Mouse (Mus musculus): Measurements from ENCODE around the gene Atp12a. TPM values are rescaled to one million over a fixed set of nuclear protein-coding genes. Genes with fewer than 3 reads are reported as not detected.
A peak's percentile ranks its signal among the peaks of the same experiment; 100 is the strongest.

The Atp12a gene
- total and polyA plus RNA-seq, 2 experiments: 0.04 TPM; not detected in 1

- no peak for DNase-seq (ENCODE audit: extremely low read depth, low read depth, low spot score)
- WGBS: 69% methylated on average over 6 of the region's 6 CpGs
- no peaks in the 10 kb centered on the region for H3K27me3 ChIP-seq (ENCODE audit: control insufficient read depth, insufficient read depth, low read length)
- H3K79me2 ChIP-seq (ENCODE audit: control insufficient read depth, insufficient read depth, low read length): no peaks in the 10 kb centered on the region
- no peak overlapping the region for H3K27ac ChIP-seq (replicated peaks; ENCODE audit: insufficient read depth, low read depth, low read length)
- no peaks in the 10 kb centered on the region for H3K4me1 ChIP-seq (ENCODE audit: control insufficient read depth, insufficient read depth, low read length)
- no peak overlapping the region for H3K4me3 ChIP-seq (ENCODE audit: insufficient read depth, low read depth, low read length)
- TF ChIP-seq CTCF (IDR thresholded peaks at IDR 0.05; ENCODE audit: low read depth, low read length): no peak
- no peak for TF ChIP-seq POLR2A (IDR thresholded peaks at IDR 0.05; ENCODE audit: extremely low read depth, insufficient read depth, low read length)
- H3K36me3 ChIP-seq (ENCODE audit: control insufficient read depth, insufficient read depth, low read length): no peaks in the 10 kb centered on the region
- no peak overlapping the region for H3K9ac ChIP-seq (ENCODE audit: low read depth, low read length)
Measured at GRCm38 (mm10) chr14:56359131-56359530, 5.7 kb upstream of the Atp12a start.

- DNase-seq (ENCODE audit: extremely low read depth, low read depth, low spot score): no peak
- H3K4me1 ChIP-seq (ENCODE audit: control insufficient read depth, insufficient read depth, low read length): no peaks in the 10 kb centered on the region
- TF ChIP-seq CTCF (IDR thresholded peaks at IDR 0.05; ENCODE audit: low read depth, low read length): no peak
- no peak for TF ChIP-seq POLR2A (IDR thresholded peaks at IDR 0.05; ENCODE audit: extremely low read depth, insufficient read depth, low read length)
- 30% methylated on average over 8 of the region's 8 CpGs for WGBS
- H3K36me3 ChIP-seq (ENCODE audit: control insufficient read depth, insufficient read depth, low read length): no peaks in the 10 kb centered on the region
- peaks cover 9% of the 10 kb centered on the region for H3K27me3 ChIP-seq (ENCODE audit: control insufficient read depth, insufficient read depth, low read length)
- H3K9ac ChIP-seq (ENCODE audit: low read depth, low read length): no peak overlapping the region
- H3K79me2 ChIP-seq (ENCODE audit: control insufficient read depth, insufficient read depth, low read length): no peaks in the 10 kb centered on the region
- H3K4me3 ChIP-seq (ENCODE audit: insufficient read depth, low read depth, low read length): no peak overlapping the region
- no peak overlapping the region for H3K27ac ChIP-seq (replicated peaks; ENCODE audit: insufficient read depth, low read depth, low read length)
Measured at GRCm38 (mm10) chr14:56365292-56365691, 424 bp downstream of the Atp12a start.

DNA sequence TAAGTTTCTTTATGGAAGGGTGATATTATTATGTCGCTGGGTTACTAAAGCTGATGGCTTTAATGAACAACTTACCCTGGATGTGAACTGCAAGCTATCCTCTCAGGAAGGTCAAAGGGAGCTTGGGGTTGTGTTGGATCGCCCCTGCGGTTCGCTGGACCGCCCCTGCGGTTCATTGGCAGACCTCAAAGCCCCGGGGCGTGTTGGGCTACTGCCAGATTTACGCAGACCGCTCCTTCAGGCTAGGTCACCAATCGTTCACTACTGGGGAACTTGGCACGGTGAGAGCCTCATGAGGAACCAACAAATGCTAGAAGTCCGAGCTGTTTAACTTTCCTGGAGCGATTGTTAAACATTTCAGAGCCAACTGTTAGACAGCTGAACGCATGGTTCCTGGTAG is 1.8 kb downstream of the Atp12a start:
- no peak for TF ChIP-seq POLR2A (IDR thresholded peaks at IDR 0.05; ENCODE audit: extremely low read depth, insufficient read depth, low read length)
- no peak for TF ChIP-seq CTCF (IDR thresholded peaks at IDR 0.05; ENCODE audit: low read depth, low read length)
- peaks cover 9% of the 10 kb centered on the region for H3K27me3 ChIP-seq (ENCODE audit: control insufficient read depth, insufficient read depth, low read length)
- no peak for DNase-seq (ENCODE audit: extremely low read depth, low read depth, low spot score)

GRCm38 (mm10) chr14:56368834-56369233 is 4.0 kb downstream of the Atp12a start:
- peaks cover 9% of the 10 kb centered on the region for H3K27me3 ChIP-seq (ENCODE audit: control insufficient read depth, insufficient read depth, low read length)
- no peaks in the 10 kb centered on the region for H3K79me2 ChIP-seq (ENCODE audit: control insufficient read depth, insufficient read depth, low read length)
- H3K9ac ChIP-seq (ENCODE audit: low read depth, low read length): no peak overlapping the region
- no peak for DNase-seq (ENCODE audit: extremely low read depth, low read depth, low spot score)
- TF ChIP-seq CTCF (IDR thresholded peaks at IDR 0.05; ENCODE audit: low read depth, low read length): peak; percentile 24; the same call in 1 of the 2 replicates
- TF ChIP-seq POLR2A (IDR thresholded peaks at IDR 0.05; ENCODE audit: extremely low read depth, insufficient read depth, low read length): no peak
- no peaks in the 10 kb centered on the region for H3K4me1 ChIP-seq (ENCODE audit: control insufficient read depth, insufficient read depth, low read length)
- no peak overlapping the region for H3K4me3 ChIP-seq (ENCODE audit: insufficient read depth, low read depth, low read length)
- no peak overlapping the region for H3K27ac ChIP-seq (replicated peaks; ENCODE audit: insufficient read depth, low read depth, low read length)
- H3K36me3 ChIP-seq (ENCODE audit: control insufficient read depth, insufficient read depth, low read length): no peaks in the 10 kb centered on the region
- 59% methylated on average over 3 of the region's 3 CpGs for WGBS

More for the DNA sequence above, 1.8 kb downstream of the Atp12a start:
- no peak overlapping the region for H3K4me3 ChIP-seq (ENCODE audit: insufficient read depth, low read depth, low read length)
- H3K27ac ChIP-seq (replicated peaks; ENCODE audit: insufficient read depth, low read depth, low read length): no peak overlapping the region
- H3K79me2 ChIP-seq (ENCODE audit: control insufficient read depth, insufficient read depth, low read length): no peaks in the 10 kb centered on the region
- H3K9ac ChIP-seq (ENCODE audit: low read depth, low read length): no peak overlapping the region
- no peaks in the 10 kb centered on the region for H3K36me3 ChIP-seq (ENCODE audit: control insufficient read depth, insufficient read depth, low read length)
- no peaks in the 10 kb centered on the region for H3K4me1 ChIP-seq (ENCODE audit: control insufficient read depth, insufficient read depth, low read length)
- 20% methylated on average over 15 of the region's 15 CpGs for WGBS

- WGBS: 3% methylated on average over 6 of the region's 6 CpGs
- Histone ChIP-seq H3K4me3 (ENCODE audit: insufficient read depth, low read depth, low read length) (no peak overlapping the region), H3K27ac (replicated peaks; ENCODE audit: insufficient read depth, low read depth, low read length) (no peak overlapping the region), H3K4me1 (ENCODE audit: control insufficient read depth, insufficient read depth, low read length) (no peaks in the 10 kb centered on the region), H3K27me3 (ENCODE audit: control insufficient read depth, insufficient read depth, low read length) (no peaks in the 10 kb centered on the region), H3K36me3 (ENCODE audit: control insufficient read depth, insufficient read depth, low read length) (no peaks in the 10 kb centered on the region), H3K9ac (ENCODE audit: low read depth, low read length) (no peak overlapping the region), H3K79me2 (ENCODE audit: control insufficient read depth, insufficient read depth, low read length) (no peaks in the 10 kb centered on the region)
- peak; percentile 61 for DNase-seq (ENCODE audit: extremely low read depth, low read depth, low spot score)
- peak; percentile 69 for TF ChIP-seq CTCF (IDR thresholded peaks at IDR 0.05; ENCODE audit: low read depth, low read length)
- no peak for TF ChIP-seq POLR2A (IDR thresholded peaks at IDR 0.05; ENCODE audit: extremely low read depth, insufficient read depth, low read length)
Measured at GRCm38 (mm10) chr14:56375731-56376130, 10.9 kb downstream of the Atp12a start.

DNA sequence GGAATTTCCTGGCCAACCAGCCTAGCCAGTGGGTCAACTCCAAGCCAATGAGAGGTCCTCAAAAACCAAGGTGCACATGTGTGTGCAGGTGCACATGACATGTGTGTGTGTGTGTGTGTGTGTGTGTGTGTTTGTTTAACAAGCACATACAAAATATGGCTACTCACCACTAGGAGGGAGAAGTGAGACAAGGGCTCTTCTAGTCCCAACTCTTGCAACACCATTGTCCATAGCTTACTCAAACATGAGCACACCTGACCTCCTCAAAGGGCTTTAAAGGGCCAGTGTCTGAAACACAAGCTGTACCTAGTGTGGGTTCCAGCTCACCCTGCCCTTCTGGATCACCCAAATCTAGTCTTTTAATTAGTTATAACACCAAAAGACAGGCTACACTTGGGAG is 12.9 kb downstream of the Atp12a start:
- no peaks in the 10 kb centered on the region for H3K27me3 ChIP-seq (ENCODE audit: control insufficient read depth, insufficient read depth, low read length)
- no peak for DNase-seq (ENCODE audit: extremely low read depth, low read depth, low spot score)
- H3K79me2 ChIP-seq (ENCODE audit: control insufficient read depth, insufficient read depth, low read length): no peaks in the 10 kb centered on the region
- TF ChIP-seq CTCF (IDR thresholded peaks at IDR 0.05; ENCODE audit: low read depth, low read length) (no peak), POLR2A (IDR thresholded peaks at IDR 0.05; ENCODE audit: extremely low read depth, insufficient read depth, low read length) (no peak)
- H3K27ac ChIP-seq (replicated peaks; ENCODE audit: insufficient read depth, low read depth, low read length): no peak overlapping the region
- H3K9ac ChIP-seq (ENCODE audit: low read depth, low read length): no peak overlapping the region
- no peaks in the 10 kb centered on the region for H3K36me3 ChIP-seq (ENCODE audit: control insufficient read depth, insufficient read depth, low read length)
- H3K4me3 ChIP-seq (ENCODE audit: insufficient read depth, low read depth, low read length): no peak overlapping the region
- H3K4me1 ChIP-seq (ENCODE audit: control insufficient read depth, insufficient read depth, low read length): no peaks in the 10 kb centered on the region

Measured in liver, adult 2 months (tissue).